Mouse (Mus musculus) ovary, postnatal 10 days (tissue): Measurements from ENCODE around the gene Hira.
"Not testable (repeated sequence)": the region's sequence is repeated elsewhere in the genome, so short reads cannot be mapped to it uniquely, and the experiment has no call there.

ENCODE experiments used
- DNase-seq: peaks from one replicate; pipeline ENCODE4 v3.0.0; 2022; ENCODE audit warnings: low spot score

Gene Hira

GRCm38 (mm10) chr16:18921771-18922170 is 44.9 kb downstream of the Hira start:
- no peak for DNase-seq

- no peak for DNase-seq
Observed at GRCm38 (mm10) chr16:18927963-18928362, 51.1 kb downstream of the Hira start.

GRCm38 (mm10) chr16:18938321-18939082 is 61.7 kb downstream of the Hira start:
- DNase-seq: no peak

- no peak for DNase-seq
Observed at GRCm38 (mm10) chr16:18943906-18944305, 67.1 kb downstream of the Hira start.

GRCm38 (mm10) chr16:18948941-18949340 is 72.1 kb downstream of the Hira start:
- no peak for DNase-seq

GRCm38 (mm10) chr16:18950351-18950750 is 73.5 kb downstream of the Hira start:
- no peak for DNase-seq

GRCm38 (mm10) chr16:18952813-18953212 is 76.0 kb downstream of the Hira start:
- DNase-seq: no peak

- no peak for DNase-seq
Observed at GRCm38 (mm10) chr16:18955070-18955469, 78.2 kb downstream of the Hira start.

- DNase-seq: no peak
Observed at GRCm38 (mm10) chr16:18963486-18963885, 86.6 kb downstream of the Hira start.

- DNase-seq: no peak
Observed at GRCm38 (mm10) chr16:18969420-18970128, 92.7 kb downstream of the Hira start.

- DNase-seq: no peak
Observed at GRCm38 (mm10) chr16:18970837-18971236, 94.0 kb downstream of the Hira start.

- not testable (repeated sequence) for DNase-seq
Observed at GRCm38 (mm10) chr16:18975665-18976064, 98.8 kb downstream of the Hira start.

GRCm38 (mm10) chr16:18976315-18976714 is 99.5 kb downstream of the Hira start:
- no peak for DNase-seq

GRCm38 (mm10) chr16:18986381-18986780 is 109.5 kb downstream of the Hira start:
- DNase-seq: no peak

- DNase-seq: no peak
Observed at GRCm38 (mm10) chr16:18986860-18987259, 110.0 kb downstream of the Hira start.

GRCm38 (mm10) chr16:19002610-19003389 is 126.0 kb downstream of the Hira start:
- DNase-seq: not testable (repeated sequence)

GRCm38 (mm10) chr16:19003757-19004156 is 126.9 kb downstream of the Hira start:
- DNase-seq: no peak

- DNase-seq: no peak
Observed at GRCm38 (mm10) chr16:19005298-19005697, 128.5 kb downstream of the Hira start.

- DNase-seq: no peak
Observed at GRCm38 (mm10) chr16:19006715-19007114, 129.9 kb downstream of the Hira start.

- DNase-seq: not testable (repeated sequence)
Observed at GRCm38 (mm10) chr16:19007186-19007591, 130.4 kb downstream of the Hira start.

- no peak for DNase-seq
Observed at GRCm38 (mm10) chr16:19010710-19011109, 133.9 kb downstream of the Hira start.

GRCm38 (mm10) chr16:19013550-19013949 is 136.7 kb downstream of the Hira start:
- no peak for DNase-seq

GRCm38 (mm10) chr16:19014650-19015049 is 137.8 kb downstream of the Hira start:
- no peak for DNase-seq
